Mouse (Mus musculus) liver, embryonic 12.5 days (tissue): ENCODE measurements around the gene Gm49380. TPM values are rescaled to one million over a fixed set of nuclear protein-coding genes. Genes with fewer than 3 reads are reported as not detected.

Experiments used
- ATAC-seq: fragments of 200-750 bp; cut with Nextera tagmentation; 2 replicates; pipeline ENCODE4 v1.8.0; 2017; ENCODE audit warnings: moderate number of reproducible peaks, mild to moderate bottlenecking, moderate library complexity
- H3K27ac ChIP-seq: fragments of 300-500 bp; sonication (generic); 2 replicates; pipeline ENCODE4 v1.5.1; 2016; ENCODE audit warnings: mild to moderate bottlenecking
- H3K27me3 ChIP-seq: fragments of 300-500 bp; sonication (generic); replicated peaks from 2 replicates; pipeline ENCODE4 v1.6.1; 2016; ENCODE audit warnings: mild to moderate bottlenecking, moderate library complexity
- H3K36me3 ChIP-seq: fragments of 300-500 bp; sonication (generic); 2 replicates; pipeline ENCODE4 v1.6.1; 2016; ENCODE audit warnings: mild to moderate bottlenecking, moderate library complexity
- H3K4me1 ChIP-seq: fragments of 300-500 bp; sonication (generic); 2 replicates; pipeline ENCODE4 v1.6.1; 2016
- H3K4me2 ChIP-seq: fragments of 300-500 bp; sonication (generic); 2 replicates; pipeline ENCODE4 v1.6.1; 2016; ENCODE audit warnings: mild to moderate bottlenecking, moderate library complexity
- H3K4me3 ChIP-seq: fragments of 300-500 bp; sonication (generic); 2 replicates; pipeline ENCODE4 v1.5.1; 2016; ENCODE audit warnings: mild to moderate bottlenecking, moderate library complexity
- H3K9ac ChIP-seq: fragments of 300-500 bp; sonication (generic); 2 replicates; pipeline ENCODE4 v1.6.1; 2016; ENCODE audit warnings: mild to moderate bottlenecking, moderate library complexity
- H3K9me3 ChIP-seq: fragments of 300-500 bp; sonication (generic); replicated peaks from 2 replicates; pipeline ENCODE4 v1.6.1; 2016; ENCODE audit warnings: mild to moderate bottlenecking, moderate library complexity
- WGBS: fragments of 180-500 bp; shearing (Covaris S2); methylation state at CpG from one replicate; pipeline ENCODE4 v1.1.7; 2016; ENCODE audit not compliant: insufficient replicate concordance; 5-methylcytosine and 5-hydroxymethylcytosine counted together
- polyA plus RNA-seq: library from polyadenylated mRNA; unstranded; fragments of >200 nt; fragmentation: Nextera tagmentation; extraction: Ambion mirVana; gene quantifications from 2 replicates; pipeline ENCODE4 v1.2.1, GENCODE M21; 2016

Gene Gm49380
- polyA plus RNA-seq, result not detected in 2 replicates

GRCm38 (mm10) chr9:44113105-44113789, at the start of gene Gm49380, which contains the start of gene Rnf26:
TSS of gene Gm49380 (minus strand) at chr9:44113500.
TSS of gene Rnf26 (minus strand) at chr9:44113517.
- H3K9ac ChIP-seq, result peak within 1 kb of the TSS; percentile 93
- WGBS, result under 1% methylated on average over 50 of the region's 51 CpGs
- peak within 1 kb of the TSS; percentile 85 for H3K27ac ChIP-seq
- peak; percentile 95 for ATAC-seq
- H3K9me3 ChIP-seq, result no peaks in the 10 kb centered on the region
- H3K27me3 ChIP-seq, result no peaks in the 10 kb centered on the region
- peaks cover 45% of the 10 kb centered on the region for H3K4me1 ChIP-seq
- H3K4me3 ChIP-seq, result peak within 1 kb of the TSS; percentile 93
- peaks cover 28% of the 10 kb centered on the region for H3K36me3 ChIP-seq
- H3K4me2 ChIP-seq, result peak within 1 kb of the TSS; percentile 73

GRCm38 (mm10) chr9:44159886-44160285, 46.6 kb upstream of the Gm49380 start:
- WGBS, result 81% methylated on average over 3 of the region's 3 CpGs
- Histone ChIP-seq H3K27me3 (no peaks in the 10 kb centered on the region), H3K4me1 (no peaks in the 10 kb centered on the region), H3K36me3 (peaks cover 91% of the 10 kb centered on the region), H3K27ac (no peak overlapping the region), H3K9me3 (no peaks in the 10 kb centered on the region), H3K9ac (no peak overlapping the region), H3K4me3 (no peak overlapping the region), H3K4me2 (no peak overlapping the region)
- no peak for ATAC-seq

- Histone ChIP-seq H3K27ac (no peak overlapping the region), H3K4me1 (peaks cover 3% of the 10 kb centered on the region; the same call in 1 of the 2 replicates), H3K4me2 (no peak overlapping the region), H3K9ac (no peak overlapping the region), H3K9me3 (no peaks in the 10 kb centered on the region), H3K27me3 (no peaks in the 10 kb centered on the region), H3K36me3 (peaks cover 77% of the 10 kb centered on the region), H3K4me3 (no peak overlapping the region)
- whole genome bisulfite sequencing, result 62% methylated on average over 3 of the region's 3 CpGs
- no peak for ATAC-seq
These were observed 34.0 kb upstream of the Gm49380 start for GRCm38 (mm10) chr9:44147290-44147689.

- Histone ChIP-seq H3K27ac (no peak overlapping the region), H3K4me3 (no peak overlapping the region), H3K36me3 (peaks cover 57% of the 10 kb centered on the region), H3K27me3 (no peaks in the 10 kb centered on the region), H3K9me3 (no peaks in the 10 kb centered on the region), H3K4me1 (peaks cover 3% of the 10 kb centered on the region; the same call in 1 of the 2 replicates), H3K4me2 (no peak overlapping the region), H3K9ac (no peak overlapping the region)
- ATAC-seq, result no peak
These were observed 31.4 kb upstream of the Gm49380 start for GRCm38 (mm10) chr9:44144718-44145060.

- Histone ChIP-seq H3K9ac (no peak overlapping the region), H3K36me3 (peaks cover 52% of the 10 kb centered on the region), H3K4me2 (no peak overlapping the region), H3K9me3 (no peaks in the 10 kb centered on the region), H3K4me3 (no peak overlapping the region), H3K4me1 (peaks cover 3% of the 10 kb centered on the region; the same call in 1 of the 2 replicates), H3K27ac (no peak overlapping the region), H3K27me3 (no peaks in the 10 kb centered on the region)
- no peak for ATAC-seq
- 51% methylated on average over 7 of the region's 8 CpGs for WGBS
These were observed 30.9 kb upstream of the Gm49380 start for GRCm38 (mm10) chr9:44144023-44144717.

- peaks cover 45% of the 10 kb centered on the region for H3K36me3 ChIP-seq
- H3K4me1 ChIP-seq, result peaks cover 3% of the 10 kb centered on the region; the same call in 1 of the 2 replicates
- H3K27ac ChIP-seq, result no peak overlapping the region
- no peak overlapping the region for H3K4me2 ChIP-seq
- 80% methylated on average over 5 of the region's 5 CpGs for WGBS
- H3K9ac ChIP-seq, result no peak overlapping the region
- no peaks in the 10 kb centered on the region for H3K9me3 ChIP-seq
- no peak overlapping the region for H3K4me3 ChIP-seq
- ATAC-seq, result no peak
- no peaks in the 10 kb centered on the region for H3K27me3 ChIP-seq
These were observed 30.1 kb upstream of the Gm49380 start for GRCm38 (mm10) chr9:44143421-44143820.

- H3K4me1 ChIP-seq, result peaks cover 3% of the 10 kb centered on the region; the same call in 1 of the 2 replicates
- H3K4me2 ChIP-seq, result no peak overlapping the region
- no peak overlapping the region for H3K27ac ChIP-seq
- no peak overlapping the region for H3K4me3 ChIP-seq
- peaks cover 37% of the 10 kb centered on the region for H3K36me3 ChIP-seq
- H3K27me3 ChIP-seq, result peaks cover 5% of the 10 kb centered on the region
- 75% methylated on average over 5 of the region's 5 CpGs for WGBS
- H3K9ac ChIP-seq, result no peak overlapping the region
- H3K9me3 ChIP-seq, result no peaks in the 10 kb centered on the region
- ATAC-seq, result no peak
These were observed 28.7 kb upstream of the Gm49380 start for GRCm38 (mm10) chr9:44141951-44142350.

- Histone ChIP-seq H3K9me3 (no peaks in the 10 kb centered on the region), H3K27me3 (peaks cover 47% of the 10 kb centered on the region), H3K4me3 (no peak overlapping the region), H3K4me2 (no peak overlapping the region), H3K9ac (no peak overlapping the region), H3K4me1 (peaks cover 27% of the 10 kb centered on the region), H3K36me3 (0 out of 2 replicates have a peak, but pooled peaks cover 5% of the 10 kb centered on the region), H3K27ac (no peak overlapping the region)
- WGBS, result 21% methylated on average over 4 of the region's 4 CpGs
- no peak for ATAC-seq
These were observed 24.5 kb upstream of the Gm49380 start for GRCm38 (mm10) chr9:44137846-44138245.

GRCm38 (mm10) chr9:44135731-44136411, 22.6 kb upstream of the Gm49380 start:
- H3K4me3 ChIP-seq, result peak overlapping the region; percentile 56
- peak overlapping the region; percentile 71 for H3K4me2 ChIP-seq
- peaks cover 66% of the 10 kb centered on the region for H3K27me3 ChIP-seq
- H3K27ac ChIP-seq, result no peak overlapping the region
- no peak overlapping the region for H3K9ac ChIP-seq
- peaks cover 27% of the 10 kb centered on the region for H3K4me1 ChIP-seq
- 56% methylated on average over 7 of the region's 7 CpGs for WGBS
- H3K9me3 ChIP-seq, result no peaks in the 10 kb centered on the region
- ATAC-seq, result no peak
- H3K36me3 ChIP-seq, result 0 out of 2 replicates have a peak, but pooled peaks cover 5% of the 10 kb centered on the region

GRCm38 (mm10) chr9:44134851-44135730, 21.8 kb upstream of the Gm49380 start:
- Histone ChIP-seq H3K9ac (peak overlapping the region; percentile 47), H3K4me2 (peak overlapping the region; percentile 71), H3K27ac (no peak overlapping the region), H3K36me3 (no peaks in the 10 kb centered on the region), H3K27me3 (peaks cover 74% of the 10 kb centered on the region), H3K4me1 (peaks cover 34% of the 10 kb centered on the region), H3K4me3 (peak overlapping the region; percentile 56), H3K9me3 (no peaks in the 10 kb centered on the region)
- WGBS, result 4% methylated on average over 48 of the region's 49 CpGs
- 0 out of 2 replicates have a peak, but pooled peaks have one; percentile 30 for ATAC-seq

- Histone ChIP-seq H3K4me2 (peak within 1 kb of the TSS; percentile 71), H3K9ac (peak within 1 kb of the TSS; percentile 47), H3K27me3 (peaks cover 82% of the 10 kb centered on the region), H3K36me3 (no peaks in the 10 kb centered on the region), H3K4me1 (peaks cover 42% of the 10 kb centered on the region), H3K9me3 (no peaks in the 10 kb centered on the region), H3K4me3 (peak within 1 kb of the TSS; percentile 56), H3K27ac (no peak within 1 kb of the TSS)
- WGBS, result 2% methylated on average over 54 of the region's 55 CpGs
- no peak for ATAC-seq
These were observed 21.0 kb upstream of the Gm49380 start, which contains the start of gene Mcam for GRCm38 (mm10) chr9:44134101-44134850. TSS of gene Mcam (plus strand) at chr9:44134469.
